Mouse (Mus musculus) testis, adult 2 months (tissue): ENCODE data around the gene Itpk1. TPM values are rescaled to one million over a fixed set of nuclear protein-coding genes. Genes with fewer than 3 reads are reported as not detected.

Experiments
- H3K27ac ChIP-seq: fragments of 200-500 bp; 2 replicates; pipeline ENCODE4 v1.5.1; 2012; ENCODE audit warnings: low read depth, low read length; ENCODE audit not compliant: control insufficient read depth, insufficient read depth
- H3K27me3 ChIP-seq: fragments of 200-500 bp; 2 replicates; pipeline ENCODE4 v1.6.1; 2012; ENCODE audit warnings: mild to moderate bottlenecking, low read length, moderate library complexity; ENCODE audit not compliant: control insufficient read depth, insufficient read depth
- H3K36me3 ChIP-seq: fragments of 200-500 bp; 2 replicates; pipeline ENCODE4 v1.6.1; 2012; ENCODE audit warnings: mild to moderate bottlenecking, low read length; ENCODE audit not compliant: control insufficient read depth, insufficient read depth
- H3K4me1 ChIP-seq: fragments of 200-500 bp; 2 replicates; pipeline ENCODE4 v1.6.1; 2012; ENCODE audit warnings: low read length; ENCODE audit not compliant: control insufficient read depth, insufficient read depth
- H3K4me3 ChIP-seq: fragments of 200-500 bp; 2 replicates; pipeline ENCODE4 v1.5.1; 2012; ENCODE audit warnings: low read depth, mild to moderate bottlenecking, low read length, moderate library complexity, mixed read lengths; ENCODE audit not compliant: control insufficient read depth
- CTCF ChIP-seq: fragments of 200-500 bp; IDR thresholded peaks from 2 replicates; pipeline ENCODE4 v1.5.1; 2012; ENCODE audit warnings: low read depth, mild to moderate bottlenecking, inconsistent platforms, low read length, moderate library complexity; ENCODE audit not compliant: control insufficient read depth, insufficient read depth, insufficient replicate concordance
- POLR2A ChIP-seq: fragments of 200-500 bp; IDR thresholded peaks from 2 replicates; pipeline ENCODE4 v1.6.1; 2012; ENCODE audit warnings: low read depth, mild to moderate bottlenecking, inconsistent platforms, low read length, moderate library complexity; ENCODE audit not compliant: control insufficient read depth
- polyA plus RNA-seq: library from polyadenylated mRNA; depleted of rRNA; stranded (reverse); fragments of >200 nt; gene quantifications from 2 replicates; pipeline ENCODE4 v1.2.3, GENCODE M21; 2012

Itpk1 gene
- polyA plus RNA-seq, 1 experiment, result 32.3 TPM

GRCm38 (mm10) chr12:102582441-102582840 lies 122.3 kb downstream of the Itpk1 start:
- H3K36me3 ChIP-seq, result no peaks in the 10 kb centered on the region

GRCm38 (mm10) chr12:102581579-102582196 lies 123.0 kb downstream of the Itpk1 start:
- Histone ChIP-seq H3K27ac (no peak overlapping the region), H3K27me3 (no peaks in the 10 kb centered on the region), H3K36me3 (no peaks in the 10 kb centered on the region), H3K4me3 (no peak overlapping the region), H3K4me1 (no peaks in the 10 kb centered on the region)
- TF ChIP-seq POLR2A (no peak), CTCF (no peak)

More at GRCm38 (mm10) chr12:102582441-102582840, 122.3 kb downstream of the Itpk1 start:
- no peak overlapping the region for H3K4me3 ChIP-seq
- no peaks in the 10 kb centered on the region for H3K27me3 ChIP-seq
- no peak overlapping the region for H3K27ac ChIP-seq
- TF ChIP-seq POLR2A (no peak), CTCF (no peak)
- no peaks in the 10 kb centered on the region for H3K4me1 ChIP-seq

GRCm38 (mm10) chr12:102579041-102579440 lies 125.7 kb downstream of the Itpk1 start:
- H3K4me1 ChIP-seq, result no peaks in the 10 kb centered on the region

GRCm38 (mm10) chr12:102576659-102577398 lies 127.9 kb downstream of the Itpk1 start:
- Histone ChIP-seq H3K36me3 (no peaks in the 10 kb centered on the region), H3K27me3 (no peaks in the 10 kb centered on the region), H3K27ac (no peak overlapping the region), H3K4me1 (no peaks in the 10 kb centered on the region), H3K4me3 (no peak overlapping the region)
- TF ChIP-seq CTCF, result no peak
- no peak for TF ChIP-seq POLR2A

More at GRCm38 (mm10) chr12:102579041-102579440, 125.7 kb downstream of the Itpk1 start:
- Histone ChIP-seq H3K36me3 (no peaks in the 10 kb centered on the region), H3K27ac (no peak overlapping the region), H3K4me3 (no peak overlapping the region), H3K27me3 (no peaks in the 10 kb centered on the region)
- TF ChIP-seq CTCF, result peak; percentile 61; the same call in 1 of the 2 replicates
- no peak for TF ChIP-seq POLR2A

GRCm38 (mm10) chr12:102575541-102576329 lies 129.0 kb downstream of the Itpk1 start:
- H3K36me3 ChIP-seq, result no peaks in the 10 kb centered on the region
- H3K27me3 ChIP-seq, result no peaks in the 10 kb centered on the region
- TF ChIP-seq POLR2A, result no peak
- TF ChIP-seq CTCF, result no peak
- H3K27ac ChIP-seq, result no peak overlapping the region
- H3K4me3 ChIP-seq, result no peak overlapping the region
- no peaks in the 10 kb centered on the region for H3K4me1 ChIP-seq

GRCm38 (mm10) chr12:102573036-102573435 lies 131.7 kb downstream of the Itpk1 start:
- Histone ChIP-seq H3K36me3 (no peaks in the 10 kb centered on the region), H3K4me3 (no peak overlapping the region), H3K27me3 (no peaks in the 10 kb centered on the region), H3K27ac (no peak overlapping the region), H3K4me1 (no peaks in the 10 kb centered on the region)
- no peak for TF ChIP-seq CTCF
- TF ChIP-seq POLR2A, result no peak

- Histone ChIP-seq H3K36me3 (no peaks in the 10 kb centered on the region), H3K27me3 (no peaks in the 10 kb centered on the region), H3K27ac (no peak overlapping the region), H3K4me3 (no peak overlapping the region), H3K4me1 (no peaks in the 10 kb centered on the region)
- TF ChIP-seq POLR2A (no peak), CTCF (no peak)
Observed at GRCm38 (mm10) chr12:102571666-102572065, 133.1 kb downstream of the Itpk1 start.
